Mouse (Mus musculus) heart, adult 9 months (tissue): ENCODE measurements around the gene Smarca2.

Experiments
- DNase-seq, 2 experiments: peaks; one replicate each; pipeline ENCODE4 v3.0.0; 2022; ENCODE audit warnings: low spot score in 2 of 2

Gene Smarca2

GRCm38 (mm10) chr19:26776066-26777025, 171.5 kb downstream of the Smarca2 start:
- no peak for DNase-seq

- no peak for DNase-seq
These were observed 173.3 kb downstream of the Smarca2 start for GRCm38 (mm10) chr19:26778199-26778598.

GRCm38 (mm10) chr19:26781209-26781608, 176.4 kb downstream of the Smarca2 start:
- DNase-seq = no peak

GRCm38 (mm10) chr19:26788446-26788845, 183.6 kb downstream of the Smarca2 start:
- no peak for DNase-seq

- no peak for DNase-seq
These were observed 185.8 kb downstream of the Smarca2 start for GRCm38 (mm10) chr19:26790386-26791346.

- DNase-seq = no peak
These were observed 189.5 kb downstream of the Smarca2 start for GRCm38 (mm10) chr19:26794315-26794714.

- DNase-seq = no peak
These were observed 191.2 kb downstream of the Smarca2 start for GRCm38 (mm10) chr19:26796006-26796405.

GRCm38 (mm10) chr19:26804401-26804800, 199.6 kb downstream of the Smarca2 start:
- no peak for DNase-seq

GRCm38 (mm10) chr19:26814629-26815028, 209.8 kb downstream of the Smarca2 start:
- DNase-seq = no peak

GRCm38 (mm10) chr19:26817901-26818300, 213.1 kb downstream of the Smarca2 start:
- DNase-seq = no peak
